Mouse (Mus musculus): ENCODE results near the gene Gpr155. TPM values are rescaled to one million over a fixed set of nuclear protein-coding genes. Genes with fewer than 3 reads are reported as not detected.
A peak's percentile ranks its signal among the peaks of the same experiment; 100 is the strongest.

The Gpr155 gene
- polyA plus RNA-seq, 1 experiment from 2014 or later: 8.1 TPM

DNA sequence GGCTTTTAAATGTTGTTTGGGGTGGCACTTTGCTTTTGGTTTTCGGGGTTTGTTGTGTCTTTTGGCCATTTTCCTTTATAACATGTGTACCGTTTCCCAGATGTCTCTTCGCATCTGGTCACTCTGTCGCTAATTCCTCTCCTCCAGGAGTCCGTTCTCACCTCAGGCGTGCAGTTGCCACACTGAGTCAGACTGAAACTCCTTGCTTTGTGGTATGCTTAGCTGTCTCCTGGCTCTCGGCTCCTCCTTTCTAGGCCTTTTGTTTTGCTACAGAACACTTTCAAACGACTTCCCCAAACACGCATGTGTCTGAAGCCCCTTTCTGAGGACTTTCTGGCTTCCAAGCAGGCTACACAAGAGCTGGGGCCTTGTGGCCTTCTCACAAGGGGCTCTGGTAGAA lies 18.1 kb upstream of the Gpr155 start:
- Histone ChIP-seq H3K36me3 (ENCODE audit: insufficient read depth, low read length) (no peaks in the 10 kb centered on the region), H3K27ac (ENCODE audit: low read length) (no peak overlapping the region), H3K9me3 (ENCODE audit: low read length) (no peaks in the 10 kb centered on the region), H3K27me3 (replicated peaks; ENCODE audit: insufficient read depth, low read length) (no peaks in the 10 kb centered on the region), H3K4me1 (ENCODE audit: insufficient read depth, low read depth, low read length) (no peaks in the 10 kb centered on the region), H3K4me3 (ENCODE audit: low read depth, low read length) (no peak overlapping the region), H3K9ac (replicated peaks; ENCODE audit: low read depth) (no peak overlapping the region), H3K4me2 (replicated peaks; ENCODE audit: low read depth, low read length) (no peak overlapping the region)
- DNase-seq (ENCODE audit: low spot score): no peak
- no peak for ATAC-seq
- WGBS: 82% methylated on average over 9 of the region's 9 CpGs
- TF ChIP-seq CTCF (IDR thresholded peaks at IDR 0.05) (no peak), EP300 (IDR thresholded peaks at IDR 0.05) (no peak)

DNA sequence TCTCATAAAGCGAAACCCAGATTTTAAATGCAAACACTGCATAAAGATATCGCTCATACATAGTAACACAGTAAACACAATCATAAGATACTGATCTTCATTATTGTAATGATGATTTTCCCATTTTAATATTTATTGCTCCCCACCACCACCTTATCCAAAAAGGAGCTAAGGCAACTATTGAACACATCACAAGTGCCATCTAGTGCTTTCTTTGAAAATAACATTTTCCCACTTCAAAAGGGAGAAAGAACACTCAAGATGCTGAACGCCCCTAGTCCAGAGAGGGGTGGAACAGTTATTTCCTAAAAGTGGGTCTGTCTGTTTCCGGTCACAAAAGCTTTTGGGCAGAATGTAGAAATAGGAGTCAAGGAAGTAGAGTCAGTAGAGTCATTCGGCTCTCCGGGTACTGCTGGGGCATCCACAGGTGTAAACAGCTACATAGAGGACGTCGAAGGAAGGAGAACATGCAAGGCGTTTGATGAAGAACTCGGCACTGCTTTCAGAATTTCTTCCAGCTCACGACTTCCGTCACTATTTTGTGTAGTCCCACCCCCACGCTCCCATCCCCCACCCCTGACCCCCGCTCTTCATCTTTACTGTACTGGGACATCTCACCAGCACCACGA lies 17.1 kb upstream of the Gpr155 start:
- DNase-seq (ENCODE audit: low spot score): peak; percentile 29
- no peak for ATAC-seq
- no peak overlapping the region for H3K4me2 ChIP-seq (replicated peaks; ENCODE audit: low read depth, low read length)
- H3K36me3 ChIP-seq (ENCODE audit: insufficient read depth, low read length): no peaks in the 10 kb centered on the region
- no peak overlapping the region for H3K9ac ChIP-seq (replicated peaks; ENCODE audit: low read depth)
- TF ChIP-seq CTCF (IDR thresholded peaks at IDR 0.05) (peak; percentile 53), EP300 (IDR thresholded peaks at IDR 0.05) (no peak)
- H3K27ac ChIP-seq (ENCODE audit: low read length): no peak overlapping the region
- WGBS: 66% methylated on average over 15 of the region's 15 CpGs
- H3K4me1 ChIP-seq (ENCODE audit: insufficient read depth, low read depth, low read length): no peaks in the 10 kb centered on the region
- H3K4me3 ChIP-seq (ENCODE audit: low read depth, low read length): no peak overlapping the region
- H3K9me3 ChIP-seq (ENCODE audit: low read length): no peaks in the 10 kb centered on the region
- H3K27me3 ChIP-seq (replicated peaks; ENCODE audit: insufficient read depth, low read length): no peaks in the 10 kb centered on the region

DNA sequence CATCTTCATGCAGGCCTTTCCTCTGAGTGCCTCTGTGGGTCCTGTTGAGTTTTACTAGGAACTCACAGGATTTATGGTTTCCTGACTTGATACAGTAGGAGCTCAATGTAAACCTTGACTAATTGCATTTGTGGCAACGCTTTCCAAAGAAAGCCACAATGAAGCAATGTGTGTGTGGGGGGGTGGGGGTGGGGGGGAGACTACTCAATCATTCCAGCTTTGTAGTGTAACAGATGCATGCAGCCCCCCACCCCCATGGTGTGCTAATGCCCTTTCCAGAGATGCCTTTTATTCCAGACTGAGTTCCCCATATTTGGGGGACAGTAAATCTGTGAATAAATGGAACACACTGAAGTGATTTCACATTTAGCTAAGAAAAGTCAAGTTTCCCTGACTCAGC lies 15.3 kb upstream of the Gpr155 start:
- no peaks in the 10 kb centered on the region for H3K27me3 ChIP-seq (replicated peaks; ENCODE audit: insufficient read depth, low read length)
- no peaks in the 10 kb centered on the region for H3K9me3 ChIP-seq (ENCODE audit: low read length)
- TF ChIP-seq EP300 (IDR thresholded peaks at IDR 0.05) (no peak), CTCF (IDR thresholded peaks at IDR 0.05) (no peak)
- ATAC-seq (no peak), DNase-seq (ENCODE audit: low spot score) (no peak)
- no peak overlapping the region for H3K4me3 ChIP-seq (ENCODE audit: low read depth, low read length)
- no peak overlapping the region for H3K4me2 ChIP-seq (replicated peaks; ENCODE audit: low read depth, low read length)
- no peaks in the 10 kb centered on the region for H3K4me1 ChIP-seq (ENCODE audit: insufficient read depth, low read depth, low read length)
- no peak overlapping the region for H3K27ac ChIP-seq (ENCODE audit: low read length)
- H3K9ac ChIP-seq (replicated peaks; ENCODE audit: low read depth): no peak overlapping the region
- no peaks in the 10 kb centered on the region for H3K36me3 ChIP-seq (ENCODE audit: insufficient read depth, low read length)
- 30% methylated on average over 1 of the region's 1 CpGs for WGBS

DNA sequence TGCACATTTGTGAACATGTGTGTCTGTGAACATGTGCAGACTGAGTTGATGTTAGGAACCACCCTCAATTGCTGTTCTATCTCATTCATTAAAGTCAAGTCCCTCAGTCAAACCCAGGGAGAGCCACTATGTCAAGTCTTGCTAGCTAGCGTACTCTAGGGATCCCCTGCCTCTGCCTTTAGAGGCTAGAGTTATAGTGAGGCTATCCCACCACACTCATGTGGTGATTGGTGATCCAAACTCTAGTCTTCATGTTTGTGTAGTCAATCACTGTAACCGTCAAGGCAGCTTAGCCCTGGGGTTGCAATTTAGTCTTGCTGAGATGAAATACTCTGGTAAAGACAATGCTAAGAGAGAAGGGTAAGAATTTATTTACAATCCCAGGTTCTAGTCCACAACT lies 11.1 kb upstream of the Gpr155 start:
- no peak for ATAC-seq
- no peak overlapping the region for H3K27ac ChIP-seq (ENCODE audit: low read length)
- no peak overlapping the region for H3K4me3 ChIP-seq (ENCODE audit: low read depth, low read length)
- no peaks in the 10 kb centered on the region for H3K9me3 ChIP-seq (ENCODE audit: low read length)
- no peaks in the 10 kb centered on the region for H3K4me1 ChIP-seq (ENCODE audit: insufficient read depth, low read depth, low read length)
- H3K4me2 ChIP-seq (replicated peaks; ENCODE audit: low read depth, low read length): no peak overlapping the region
- WGBS: 87% methylated on average over 2 of the region's 2 CpGs
- H3K36me3 ChIP-seq (ENCODE audit: insufficient read depth, low read length): no peaks in the 10 kb centered on the region
- H3K27me3 ChIP-seq (replicated peaks; ENCODE audit: insufficient read depth, low read length): no peaks in the 10 kb centered on the region
- no peak for DNase-seq (ENCODE audit: low spot score)
- no peak overlapping the region for H3K9ac ChIP-seq (replicated peaks; ENCODE audit: low read depth)
- no peak for TF ChIP-seq CTCF (IDR thresholded peaks at IDR 0.05)
- TF ChIP-seq EP300 (IDR thresholded peaks at IDR 0.05): no peak

DNA sequence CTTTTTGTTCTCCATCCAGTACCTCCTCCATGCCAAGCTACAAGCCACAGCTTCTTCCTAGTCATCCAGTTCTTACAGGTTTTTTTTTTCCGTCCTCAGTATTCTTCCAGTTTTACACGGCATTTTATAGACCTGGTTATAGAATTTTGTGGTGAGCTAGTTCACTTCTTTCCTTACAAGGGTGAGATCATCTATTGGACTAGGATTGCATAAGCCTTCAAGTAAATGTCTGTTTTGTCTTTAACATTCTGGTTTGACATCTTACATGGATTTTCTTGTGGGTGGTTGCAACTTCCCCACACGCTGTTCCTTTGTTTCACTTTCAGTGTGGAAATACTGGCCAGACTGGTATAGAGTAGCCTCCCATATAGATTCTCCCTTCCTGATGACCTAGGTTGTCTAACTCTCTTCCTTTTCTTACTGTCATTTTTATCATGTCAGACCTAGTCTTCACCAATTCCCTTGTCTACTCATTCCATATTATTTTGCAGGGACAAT lies 10.5 kb upstream of the Gpr155 start:
- ATAC-seq (no peak), DNase-seq (ENCODE audit: low spot score) (peak; percentile 29)
- no peak overlapping the region for H3K27ac ChIP-seq (ENCODE audit: low read length)
- no peak overlapping the region for H3K4me3 ChIP-seq (ENCODE audit: low read depth, low read length)
- H3K27me3 ChIP-seq (replicated peaks; ENCODE audit: insufficient read depth, low read length): no peaks in the 10 kb centered on the region
- H3K9ac ChIP-seq (replicated peaks; ENCODE audit: low read depth): no peak overlapping the region
- H3K4me1 ChIP-seq (ENCODE audit: insufficient read depth, low read depth, low read length): no peaks in the 10 kb centered on the region
- no peak overlapping the region for H3K4me2 ChIP-seq (replicated peaks; ENCODE audit: low read depth, low read length)
- 73% methylated on average over 3 of the region's 3 CpGs for WGBS
- no peaks in the 10 kb centered on the region for H3K36me3 ChIP-seq (ENCODE audit: insufficient read depth, low read length)
- TF ChIP-seq EP300 (IDR thresholded peaks at IDR 0.05) (no peak), CTCF (IDR thresholded peaks at IDR 0.05) (no peak)
- H3K9me3 ChIP-seq (ENCODE audit: low read length): no peaks in the 10 kb centered on the region

DNA sequence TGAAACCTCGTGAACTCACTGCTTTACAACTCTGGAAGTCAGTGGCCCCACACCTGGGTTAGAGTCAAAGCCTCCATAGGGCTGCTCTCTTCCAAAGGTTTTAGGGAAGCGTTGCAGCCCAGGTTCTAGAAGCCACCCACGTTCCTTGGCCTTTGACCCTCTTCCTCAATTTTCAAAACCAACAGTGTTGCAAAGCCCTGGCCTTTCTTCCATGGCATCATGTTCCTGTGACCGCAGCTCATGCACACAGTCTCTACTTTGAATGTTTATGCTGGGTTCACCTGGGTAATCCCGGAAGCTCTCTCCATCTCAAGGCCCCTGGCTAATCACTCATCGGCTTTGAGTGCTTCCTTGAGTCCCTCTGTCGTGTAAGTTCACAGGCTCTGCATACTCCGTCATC lies 9.1 kb upstream of the Gpr155 start:
- Histone ChIP-seq H3K4me3 (ENCODE audit: low read depth, low read length) (no peak overlapping the region), H3K9me3 (ENCODE audit: low read length) (no peaks in the 10 kb centered on the region), H3K4me1 (ENCODE audit: insufficient read depth, low read depth, low read length) (no peaks in the 10 kb centered on the region), H3K27ac (ENCODE audit: low read length) (peak overlapping the region; percentile 2; the same call in 1 of the 2 replicates), H3K9ac (replicated peaks; ENCODE audit: low read depth) (no peak overlapping the region), H3K36me3 (ENCODE audit: insufficient read depth, low read length) (no peaks in the 10 kb centered on the region), H3K27me3 (replicated peaks; ENCODE audit: insufficient read depth, low read length) (no peaks in the 10 kb centered on the region), H3K4me2 (replicated peaks; ENCODE audit: low read depth, low read length) (no peak overlapping the region)
- TF ChIP-seq CTCF (IDR thresholded peaks at IDR 0.05): no peak
- TF ChIP-seq EP300 (IDR thresholded peaks at IDR 0.05): no peak
- ATAC-seq (peak; percentile 25), DNase-seq (ENCODE audit: low spot score) (peak; percentile 48)
- 53% methylated on average over 8 of the region's 8 CpGs for WGBS

All from lung, postnatal 0 days (tissue).